Mouse (Mus musculus): ENCODE data around the gene Fgfr2.

The Fgfr2 gene

DNA sequence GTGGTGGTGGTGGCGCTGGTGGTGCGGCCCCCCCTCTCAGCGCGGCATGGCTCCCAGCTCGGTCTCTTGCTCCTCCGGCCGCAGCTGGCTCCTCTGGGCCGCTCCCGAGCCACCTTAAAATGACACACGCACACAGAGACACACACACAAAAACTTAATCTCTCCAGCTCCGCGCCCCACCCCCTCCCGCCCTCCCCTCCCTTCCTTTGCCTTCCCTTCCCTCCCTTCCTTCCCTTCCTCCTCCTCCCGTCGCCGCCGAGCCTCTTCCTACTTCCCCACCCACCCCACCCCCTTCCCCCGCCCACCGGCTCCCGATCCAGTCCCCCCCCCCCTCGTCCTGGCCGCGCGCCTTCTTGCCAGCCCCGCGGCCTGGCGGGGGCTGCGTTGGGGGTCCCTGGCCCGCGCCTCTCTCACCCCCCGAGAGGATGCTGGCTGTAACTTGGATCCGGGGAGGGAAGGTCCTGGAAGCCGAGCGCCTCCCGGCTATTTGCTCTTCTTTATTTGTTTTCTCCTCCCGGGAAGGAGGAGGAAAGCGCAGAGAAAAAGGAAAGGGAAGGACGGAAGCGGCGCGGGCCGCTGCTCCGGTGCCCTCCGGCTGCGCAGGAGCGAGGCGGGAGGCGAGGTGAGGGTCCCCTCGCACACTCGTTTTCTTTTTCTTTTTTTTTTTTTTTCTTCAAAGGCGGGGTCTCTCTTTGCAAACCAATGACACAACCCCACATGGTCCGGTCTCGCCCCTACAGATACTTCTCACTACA lies at the start of gene Fgfr2:
TSS of gene Fgfr2 (minus strand) at position 107 of the 755 bp plus-strand sequence.
- peak; percentile 80 to 82 for DNase-seq

DNA sequence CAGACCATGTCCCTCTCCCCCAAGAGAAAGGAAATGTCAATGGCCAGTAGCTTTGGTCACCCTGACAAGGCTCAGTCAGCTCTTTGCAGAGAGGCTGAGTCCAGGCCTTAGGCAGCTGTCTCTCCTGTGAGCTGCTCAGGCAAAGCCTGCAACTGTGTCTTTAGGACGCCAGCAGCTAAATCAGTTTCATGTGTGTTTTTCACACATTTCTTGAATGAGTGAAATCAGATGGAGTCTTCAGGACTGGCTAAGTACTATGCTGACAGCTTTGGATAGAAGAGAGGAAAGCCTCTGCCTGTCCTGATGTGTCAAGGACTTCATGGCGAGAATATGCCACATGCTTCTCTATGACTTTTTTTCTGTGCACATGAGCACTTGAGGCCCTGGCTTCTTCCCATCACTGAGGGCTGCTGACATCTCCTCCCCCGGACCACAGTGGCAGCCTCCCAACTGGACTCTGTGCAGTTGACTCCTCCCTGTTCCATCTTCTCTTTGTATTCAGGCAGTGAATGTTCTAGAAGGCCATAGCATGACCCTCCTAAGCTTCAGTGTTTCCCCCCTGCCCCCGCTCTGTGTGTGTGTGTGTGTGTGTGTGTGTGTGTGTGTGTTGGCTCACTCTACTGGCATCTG lies 48.4 kb upstream of the Fgfr2 start:
- peak in 1 of 2 experiments; percentile 31 for DNase-seq

DNA sequence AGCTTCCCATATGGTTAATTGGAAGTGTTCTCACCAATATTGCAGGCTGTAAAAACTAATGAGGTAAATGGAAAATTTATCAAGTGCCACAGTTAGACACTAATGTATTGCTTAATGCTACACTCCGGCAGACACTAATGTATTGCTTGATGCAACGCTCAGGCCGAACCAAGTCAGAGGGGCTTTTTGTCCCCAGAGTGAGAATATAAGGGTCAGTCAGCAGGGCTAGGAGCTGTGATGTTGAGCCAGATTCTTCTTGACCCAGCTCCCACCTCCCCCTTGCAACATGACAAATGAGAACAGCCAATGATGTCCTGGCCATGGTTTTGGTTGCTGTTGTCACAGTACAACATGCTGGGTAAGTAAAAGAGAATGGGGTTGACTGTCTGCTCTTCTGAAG lies 45.8 kb upstream of the Fgfr2 start:
- DNase-seq, result no peak

DNA sequence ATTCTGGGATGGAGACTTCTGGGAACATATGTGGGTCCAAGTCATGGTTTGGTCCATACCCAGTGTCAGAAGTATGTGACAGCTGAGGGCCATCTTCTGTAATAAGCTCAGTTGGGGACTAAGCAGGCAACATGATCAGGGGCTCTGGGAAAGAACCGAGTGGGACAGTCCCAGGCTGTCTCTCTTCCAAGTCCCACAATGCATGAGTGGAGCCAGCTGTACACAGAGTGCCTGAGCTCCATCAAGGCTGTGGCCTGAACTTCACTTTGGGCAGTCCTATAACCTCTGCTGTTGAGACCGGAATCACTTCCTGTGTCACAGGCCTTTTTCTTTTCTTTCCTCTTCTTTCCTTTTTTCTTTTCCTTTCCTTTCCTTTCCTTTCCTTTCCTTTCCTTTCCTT lies 44.8 kb upstream of the Fgfr2 start:
- DNase-seq, result no peak

DNA sequence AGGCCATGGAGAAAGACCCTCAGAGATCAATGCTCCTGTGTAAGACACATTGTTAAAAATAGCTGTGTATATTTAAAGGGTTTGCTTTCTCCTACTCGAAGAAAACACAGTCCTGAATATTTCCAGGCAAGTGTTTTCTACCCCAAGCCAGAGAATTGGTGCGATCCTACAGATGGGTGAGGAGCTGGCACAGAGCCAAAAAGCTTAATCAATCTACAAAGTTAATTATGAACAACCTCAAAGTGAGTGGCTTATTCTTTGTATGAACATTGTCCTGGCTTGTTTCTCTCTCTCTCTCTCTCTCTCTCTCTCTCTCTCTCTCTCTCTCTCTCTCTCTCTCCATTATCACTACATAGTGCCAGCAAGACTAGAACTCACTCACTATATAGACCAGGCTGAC lies 41.6 kb upstream of the Fgfr2 start:
- DNase-seq, result no peak

DNA sequence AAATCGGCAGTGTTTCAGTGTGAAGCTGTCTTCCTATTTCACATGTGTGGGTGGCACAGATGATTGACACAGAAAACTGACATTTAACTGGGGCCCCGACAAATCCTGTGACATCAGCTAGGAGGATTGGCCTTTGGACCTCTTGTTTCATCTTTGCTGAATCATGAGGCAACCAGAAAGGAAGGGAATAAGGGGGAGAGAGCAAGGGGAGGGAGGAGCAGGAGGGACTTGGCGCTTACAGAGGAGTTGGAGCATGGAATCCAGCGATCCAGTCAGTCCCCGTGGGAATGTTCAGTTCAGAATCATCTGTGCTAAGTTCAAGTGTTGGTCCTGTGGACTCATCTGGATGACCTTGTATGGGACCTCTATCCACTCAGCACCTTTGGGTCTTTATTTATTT lies 39.9 kb upstream of the Fgfr2 start:
- no peak for DNase-seq

DNA sequence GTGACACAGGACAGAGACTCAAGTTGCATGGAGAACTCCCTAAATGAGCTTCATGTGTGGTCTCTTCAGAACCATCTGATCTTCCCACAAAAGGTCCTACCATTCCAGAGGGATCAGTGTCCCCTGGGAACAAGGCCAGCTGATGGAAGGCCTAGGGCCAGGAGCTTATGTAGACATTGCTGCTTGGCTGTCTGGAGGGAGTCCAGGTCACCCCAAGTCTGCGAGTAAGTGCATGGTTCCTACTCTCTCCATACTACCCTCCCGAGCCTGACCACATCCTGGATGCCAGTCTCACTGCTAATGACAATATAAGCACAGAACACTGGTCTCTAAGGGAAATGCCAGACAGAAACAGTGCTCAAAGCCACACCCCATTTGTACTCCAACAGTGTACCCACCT lies 39.0 kb upstream of the Fgfr2 start:
- peak in 1 of 2 experiments; percentile 30 for DNase-seq

DNA sequence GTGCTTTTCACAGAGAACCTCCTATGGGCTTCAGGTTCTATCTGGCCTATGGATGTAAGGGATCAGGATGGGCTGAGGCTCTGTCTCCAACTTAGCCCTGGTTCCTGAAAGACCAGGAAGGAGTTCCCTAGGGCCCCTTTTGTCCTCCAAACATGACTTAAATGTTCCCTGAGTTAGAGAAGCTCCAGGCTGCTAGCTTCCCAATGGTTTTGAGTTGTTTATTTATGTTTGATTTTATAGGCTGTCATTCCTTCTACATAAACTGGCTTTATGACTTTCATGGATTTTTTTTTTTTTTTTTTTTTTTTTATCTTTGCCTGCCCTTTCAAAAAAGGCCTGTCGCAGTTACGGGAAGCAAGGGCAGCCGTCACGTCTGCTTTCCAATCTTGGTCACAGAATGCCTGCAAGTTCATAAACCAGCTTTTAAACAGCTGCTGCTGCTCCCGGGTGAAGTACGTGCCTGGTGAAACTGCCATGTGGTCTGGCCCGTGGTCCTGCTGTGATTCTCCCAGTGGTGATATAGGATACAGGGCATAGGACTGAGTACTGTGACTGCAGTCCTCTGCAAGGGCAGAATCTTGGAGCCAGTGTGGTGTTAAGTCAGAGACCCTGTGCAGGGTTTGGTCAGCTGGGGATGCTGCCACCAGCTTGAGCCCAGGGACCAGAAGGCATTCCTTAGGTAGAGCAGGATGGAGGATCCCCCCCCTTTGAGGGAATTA lies 38.4 kb upstream of the Fgfr2 start:
- no peak for DNase-seq

DNA sequence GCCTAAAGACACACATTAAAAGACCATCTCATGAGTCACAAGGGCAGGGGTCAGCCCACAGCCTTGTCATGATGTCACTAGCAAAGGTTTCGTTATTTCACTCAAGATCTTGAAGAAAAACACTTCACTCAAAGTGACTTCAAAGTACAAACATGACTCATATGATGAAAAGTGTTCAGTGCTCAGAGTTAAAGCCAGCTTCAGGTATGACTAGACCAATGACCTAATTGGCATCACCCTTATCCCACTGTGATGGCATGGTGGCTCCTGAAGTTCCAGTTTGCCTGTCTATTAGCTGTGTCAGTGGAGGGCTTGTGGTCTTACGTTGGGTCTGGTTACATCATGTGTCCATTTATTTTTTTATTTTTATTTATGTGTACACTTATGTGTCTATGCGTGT lies 36.4 kb upstream of the Fgfr2 start:
- DNase-seq, result no peak

DNA sequence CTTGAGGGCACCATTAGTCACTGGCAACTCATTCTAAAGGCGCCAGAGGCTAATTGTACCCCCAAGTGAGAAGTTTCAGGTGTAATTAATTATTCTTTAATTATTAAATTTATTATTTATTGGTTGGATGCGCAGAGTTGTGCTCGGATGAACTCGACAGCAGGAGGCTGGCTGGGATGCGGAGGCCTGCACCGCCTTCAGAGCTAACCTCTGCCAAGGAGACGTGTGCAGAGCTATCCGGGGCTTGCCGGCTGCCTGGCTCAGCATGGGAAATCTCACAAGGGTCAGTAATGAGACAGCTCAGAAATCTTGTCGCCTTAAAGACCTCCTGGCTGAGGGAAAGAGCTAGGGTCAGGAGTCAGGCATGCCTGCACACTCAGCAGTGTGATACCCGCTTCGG lies 32.5 kb upstream of the Fgfr2 start:
- peak; percentile 36 to 40 for DNase-seq

DNA sequence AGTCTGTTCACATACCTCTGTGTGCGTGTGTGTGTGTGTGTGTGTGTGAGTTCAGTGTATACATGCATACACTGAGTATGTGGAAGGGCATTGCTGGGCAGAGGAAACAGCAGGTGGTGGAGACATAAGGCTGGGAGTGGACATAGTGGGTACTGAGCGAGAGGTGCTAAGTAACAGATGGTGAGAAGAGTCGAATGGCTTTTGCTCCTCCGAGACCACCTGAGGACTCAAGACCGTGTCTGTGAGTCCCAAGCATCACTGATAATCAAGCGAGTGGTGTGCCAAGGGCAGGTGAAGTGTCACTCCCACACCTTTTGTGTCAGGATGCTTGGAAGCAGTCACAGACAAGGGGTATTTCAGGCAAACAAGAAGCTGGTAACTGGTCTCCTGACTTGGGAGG lies 31.7 kb upstream of the Fgfr2 start:
- DNase-seq, result peak; percentile 58 to 68

DNA sequence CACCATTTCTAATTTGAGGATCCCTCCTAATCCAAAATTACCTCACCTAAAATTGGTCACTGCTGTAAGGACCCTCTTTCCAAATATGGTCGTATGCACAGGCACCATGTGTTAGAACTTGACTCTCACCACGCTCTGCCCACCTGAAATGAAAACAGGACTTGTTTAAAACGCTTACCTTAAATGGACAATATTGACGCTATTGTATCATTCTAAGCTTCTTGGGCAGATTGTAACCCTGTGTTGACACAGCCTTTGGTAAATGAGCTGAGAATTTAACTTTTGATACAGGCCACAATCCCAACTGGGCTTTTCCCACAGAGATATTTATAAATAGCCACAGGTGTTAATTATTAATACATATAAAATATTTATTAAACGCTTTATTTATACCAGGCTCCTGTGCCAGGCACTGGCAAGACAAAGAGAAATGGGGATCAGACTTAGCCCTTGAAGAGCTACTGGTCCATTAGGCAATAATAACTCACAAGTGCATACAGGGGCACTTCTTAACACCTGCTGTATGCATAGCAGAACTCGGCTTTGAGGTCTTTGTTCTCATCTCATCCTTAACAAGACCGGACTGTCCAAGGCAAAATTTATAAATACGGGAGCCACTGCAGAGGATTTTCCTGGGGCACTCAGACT lies 16.7 kb upstream of the Fgfr2 start:
- DNase-seq, result no peak

DNA sequence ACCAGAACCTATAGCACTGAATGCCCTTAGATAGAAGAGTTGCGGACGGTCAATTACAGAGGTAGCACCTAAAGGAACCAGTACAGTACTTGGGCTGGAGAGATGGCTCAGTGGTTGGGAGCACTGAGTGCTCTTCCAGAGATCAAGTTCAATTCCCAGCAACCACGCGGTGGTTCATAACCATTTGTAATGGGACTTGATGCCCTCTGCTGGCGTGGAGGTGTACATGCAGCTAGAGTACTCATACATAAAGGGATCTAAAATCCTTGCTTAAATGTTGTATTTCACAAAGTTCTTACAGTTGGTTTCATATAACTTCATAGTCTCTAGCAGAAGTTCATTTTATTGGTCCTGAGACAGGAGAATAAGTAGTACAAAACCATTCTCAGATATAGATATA lies 10.4 kb upstream of the Fgfr2 start:
- DNase-seq, result no peak

DNA sequence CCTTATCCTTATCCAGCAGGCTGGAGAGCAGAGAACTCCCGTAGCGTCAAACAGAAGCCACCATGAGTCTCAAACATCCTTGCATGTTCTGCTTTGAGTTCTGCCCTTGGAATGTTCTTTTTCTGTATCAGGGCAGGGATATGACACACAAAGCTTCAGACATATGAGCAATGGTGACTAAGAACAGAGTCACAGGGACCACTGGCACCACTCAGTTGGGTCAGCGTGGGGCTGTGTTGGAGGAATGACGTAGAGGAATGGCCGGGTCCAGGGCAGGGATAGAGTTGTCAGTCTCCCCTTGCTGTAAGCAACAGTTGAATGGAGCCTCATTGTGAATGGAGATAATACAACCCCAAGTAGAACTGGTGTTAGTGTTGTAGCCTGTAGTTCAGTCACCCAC lies 9.6 kb upstream of the Fgfr2 start:
- no peak for DNase-seq

DNA sequence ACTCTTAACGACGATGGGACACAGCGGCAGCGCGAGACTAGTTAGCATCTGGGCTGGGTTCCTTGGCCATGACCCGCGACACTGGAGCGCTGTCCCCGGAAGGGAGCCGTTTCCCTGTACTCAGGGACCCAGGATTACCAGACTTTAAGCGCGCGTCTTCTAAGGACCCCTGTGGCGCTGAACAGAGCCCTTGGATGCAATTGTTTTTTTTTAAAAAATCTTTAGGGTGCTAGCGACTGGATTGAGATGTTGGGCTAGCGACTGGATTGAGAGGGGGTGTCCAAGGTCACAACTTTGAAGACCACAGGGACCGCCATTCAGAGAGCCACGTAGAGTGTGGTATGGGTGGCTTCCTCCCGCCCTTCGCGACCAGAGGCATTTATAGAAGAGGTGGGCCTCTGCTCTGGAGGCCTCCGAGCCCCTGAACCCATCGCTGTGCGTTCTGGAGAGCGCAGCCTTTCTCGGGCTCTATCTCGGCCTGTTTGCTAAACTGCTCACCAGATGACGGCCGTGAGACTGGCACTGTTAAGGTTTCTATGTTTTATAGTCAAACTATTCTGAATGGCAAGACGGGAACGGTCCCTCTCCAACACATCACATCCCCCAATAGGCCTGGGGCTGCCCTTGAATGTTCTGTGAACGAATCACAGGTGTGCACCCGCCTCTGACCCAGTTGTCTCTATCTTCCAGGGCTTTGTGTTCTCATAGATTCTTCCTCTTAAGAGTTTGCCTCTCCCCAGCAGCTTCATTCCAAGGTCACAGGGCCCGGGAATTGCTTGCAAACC lies 1.7 kb upstream of the Fgfr2 start:
- peak in 1 of 2 experiments; percentile 47 for DNase-seq

DNA sequence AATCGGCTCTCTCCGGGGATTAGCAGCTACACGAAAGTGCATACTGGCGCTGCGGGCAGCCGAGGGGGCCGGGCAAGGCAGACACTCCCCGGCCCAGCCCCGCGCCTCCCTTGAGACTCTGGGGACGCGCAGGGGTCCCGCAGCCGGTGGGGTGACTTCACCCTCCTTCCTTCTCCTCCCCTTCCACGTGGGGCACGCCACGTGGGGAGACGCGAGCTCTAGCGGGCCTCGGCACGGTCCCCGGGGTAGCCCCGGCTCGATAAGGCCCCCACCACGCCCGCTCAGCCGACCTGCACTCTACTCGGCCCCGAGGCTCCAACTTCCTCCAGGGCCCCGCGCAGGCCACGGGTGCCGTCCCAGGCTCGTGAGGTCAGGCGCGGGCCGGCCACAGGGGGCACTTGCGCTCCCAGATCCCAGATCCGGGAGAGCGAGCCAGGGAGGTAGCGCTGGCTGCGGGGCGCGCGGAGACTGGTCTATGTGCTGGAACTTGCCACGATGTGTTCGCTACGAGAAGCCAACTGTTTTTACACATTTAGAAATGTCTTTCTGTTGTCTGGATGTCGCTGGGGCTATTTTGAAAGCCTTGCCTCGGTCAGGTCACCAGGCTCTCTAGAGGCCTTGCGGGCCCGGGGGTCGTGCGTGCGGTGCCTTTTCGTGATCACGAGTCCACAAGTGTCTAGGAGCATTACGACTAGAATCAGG lies 1.0 kb upstream of the Fgfr2 start, which contains the start of gene Ctbp2:
TSS of gene Ctbp2 (minus strand) at position 356 of the 702 bp plus-strand sequence.
- DNase-seq, result peak in 1 of 2 experiments; percentile 81

DNA sequence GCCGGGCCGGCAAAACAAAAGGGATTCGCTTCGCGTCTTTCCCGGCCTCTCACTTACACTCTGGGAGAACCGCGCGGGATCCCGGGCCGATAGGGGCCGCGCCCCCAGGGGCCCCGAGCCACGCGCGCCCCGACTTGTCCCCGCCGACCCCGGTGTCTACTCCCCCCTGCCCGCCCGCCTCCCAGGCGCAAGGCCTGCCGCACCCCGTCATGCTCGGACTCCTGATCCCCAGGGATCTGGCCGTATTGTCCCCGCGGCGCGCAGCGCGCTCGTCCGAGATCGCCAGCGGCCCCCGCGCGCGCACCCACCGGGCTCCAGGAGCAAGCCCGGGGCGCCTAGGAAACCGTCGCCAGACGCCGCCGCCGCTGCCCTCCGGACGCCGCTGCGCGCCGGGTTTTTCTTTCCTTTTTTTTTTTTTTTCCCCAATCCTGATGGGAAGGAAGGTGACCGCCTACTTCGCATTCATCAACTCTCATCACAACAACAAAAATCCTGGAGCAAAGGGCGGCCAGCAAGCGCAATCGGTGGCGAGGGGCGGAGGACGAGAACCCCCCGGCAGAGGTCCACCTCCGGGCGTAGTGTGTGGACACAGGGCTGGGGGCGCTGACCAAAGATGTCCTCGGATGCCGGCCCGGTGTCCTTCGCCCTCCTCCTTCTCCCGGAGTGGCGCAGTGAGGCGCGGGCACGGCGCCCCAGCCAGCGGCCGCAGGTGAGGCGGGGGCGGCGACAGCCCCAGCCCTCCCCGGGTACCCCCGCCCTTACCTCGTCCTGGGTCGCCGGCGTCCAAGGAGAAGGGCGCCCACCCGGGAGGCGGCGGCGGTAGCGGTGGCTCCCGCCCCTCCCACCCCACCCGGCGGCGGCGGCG lies 539 bp downstream of the Fgfr2 start:
- DNase-seq, result peak; percentile 70 to 77

DNA sequence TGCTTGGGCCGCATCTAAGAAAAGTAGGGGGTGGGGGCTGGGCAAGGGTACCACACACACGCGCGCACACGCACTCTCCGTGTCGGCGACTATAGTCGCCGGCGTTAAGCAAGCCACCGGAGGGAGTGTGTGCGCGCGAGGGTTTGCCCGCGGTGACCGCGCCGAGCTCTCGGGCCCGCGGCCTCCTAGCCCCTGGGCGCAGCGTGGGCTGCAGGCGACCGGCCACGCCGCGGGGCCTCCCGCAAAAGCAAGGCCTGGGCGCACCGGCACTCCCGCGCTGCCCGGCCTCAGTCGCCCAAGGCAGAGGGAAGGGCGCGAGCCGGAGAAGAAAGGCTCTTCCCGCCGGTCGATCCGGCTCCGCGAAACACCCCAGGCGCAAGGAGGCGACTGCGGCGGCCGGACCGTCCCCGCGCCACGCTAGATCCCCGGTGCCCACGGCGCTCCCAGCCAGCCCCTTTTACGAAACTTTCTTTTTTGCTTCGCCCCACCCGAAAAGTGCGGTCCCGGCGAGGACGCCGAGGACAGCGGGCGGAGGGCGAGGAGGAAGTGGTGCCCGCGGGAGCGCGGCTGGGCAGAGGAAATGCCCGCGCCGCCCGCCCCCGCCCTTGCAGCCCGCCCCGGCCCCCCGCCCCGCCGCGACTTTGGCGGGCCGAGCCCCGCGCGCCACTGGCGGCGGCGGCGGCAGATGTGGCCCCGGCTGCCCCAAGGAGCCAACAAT lies 1.3 kb downstream of the Fgfr2 start:
- DNase-seq, result peak; percentile 50 to 59

DNA sequence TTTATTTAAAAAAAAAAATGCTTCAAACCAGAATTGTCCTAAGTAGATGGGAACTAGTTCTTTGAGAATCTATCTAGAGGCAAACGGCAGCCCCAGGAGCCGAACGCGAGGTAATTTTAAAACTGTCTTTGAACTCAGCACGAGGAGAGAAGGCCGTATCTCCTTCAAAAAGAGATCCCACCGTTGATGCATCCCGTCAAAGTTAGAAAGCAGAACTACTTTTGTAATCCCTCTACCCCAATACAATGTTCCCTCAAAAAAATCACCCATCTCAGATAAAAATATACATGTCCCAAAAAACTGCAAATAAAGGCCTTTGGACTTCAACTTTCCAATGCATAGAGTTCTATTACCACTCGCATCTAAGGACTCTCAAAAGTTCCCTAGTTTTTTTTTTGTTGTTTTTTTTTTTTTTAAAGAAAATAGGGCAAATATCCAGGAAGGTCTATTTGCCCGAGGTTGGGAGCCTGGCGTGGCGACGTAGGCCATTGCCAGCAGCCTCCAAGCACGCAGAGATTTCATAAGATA lies 2.0 kb downstream of the Fgfr2 start:
- no peak for DNase-seq
